Mouse (Mus musculus) heart, adult 2 months (tissue): Measurements from ENCODE around the gene Ttll8. TPM values are rescaled to one million over a fixed set of nuclear protein-coding genes. Genes with fewer than 3 reads are reported as not detected.

ENCODE experiments used
- DNase-seq, 2 experiments: peaks; one replicate each; pipeline ENCODE4 v3.0.0; 2021
- H3K27ac ChIP-seq: fragments of 200-600 bp; 2 replicates; pipeline ENCODE4 v1.8.1; 2022
- H3K27me3 ChIP-seq: fragments of 200-500 bp; 2 replicates; pipeline ENCODE4 v1.6.1; 2012; ENCODE audit warnings: mild to moderate bottlenecking, low read length, inconsistent platforms, mixed read lengths; ENCODE audit not compliant: control insufficient read depth, insufficient read depth
- H3K36me3 ChIP-seq: fragments of 200-500 bp; 2 replicates; pipeline ENCODE4 v1.6.1; 2012; ENCODE audit warnings: low read length, inconsistent platforms; ENCODE audit not compliant: control insufficient read depth, insufficient read depth
- H3K4me1 ChIP-seq: fragments of 200-500 bp; 2 replicates; pipeline ENCODE4 v1.6.1; 2011; ENCODE audit warnings: low read length; ENCODE audit not compliant: control insufficient read depth, insufficient read depth
- H3K4me3 ChIP-seq: fragments of 200-600 bp; 2 replicates; pipeline ENCODE4 v1.8.1; 2022
- H3K79me2 ChIP-seq: fragments of 200-500 bp; replicated peaks from 2 replicates; pipeline ENCODE4 v1.6.1; 2012; ENCODE audit warnings: mild to moderate bottlenecking, inconsistent platforms, low read length, moderate library complexity, mixed read lengths; ENCODE audit not compliant: control insufficient read depth, insufficient read depth
- H3K9ac ChIP-seq: fragments of 200-500 bp; 2 replicates; pipeline ENCODE4 v1.6.1; 2012; ENCODE audit warnings: low read depth, mild to moderate bottlenecking, control low read depth, inconsistent platforms, low read length, mixed read lengths
- CTCF ChIP-seq: fragments of 200-600 bp; IDR thresholded peaks from 2 replicates; pipeline ENCODE4 v1.8.1; 2022; ENCODE audit warnings: antibody characterized with exemption, mild to moderate bottlenecking, moderate library complexity
- EP300 ChIP-seq: fragments of 200-500 bp; IDR thresholded peaks from 2 replicates; pipeline ENCODE4 v1.6.1; 2011; ENCODE audit warnings: low read depth, low read length, control low read depth; ENCODE audit not compliant: insufficient read depth
- POLR2A ChIP-seq: fragments of 200-500 bp; IDR thresholded peaks from 2 replicates; pipeline ENCODE4 v1.6.1; 2011; ENCODE audit warnings: mild to moderate bottlenecking, low read depth, low read length, control low read depth; ENCODE audit not compliant: insufficient read depth
- WGBS: fragments of 180-500 bp; shearing (Covaris S2); methylation state at CpG from one replicate; pipeline ENCODE4 v1.1.7; 2018; 5-methylcytosine and 5-hydroxymethylcytosine counted together
- intact Hi-C: fragments of 180-260 bp; cut with DNase I; formaldehyde crosslinking; loops from one replicate; pipeline ENCODE4 v1.15.1; 2025
- polyA plus RNA-seq: library from polyadenylated mRNA; depleted of rRNA; stranded (reverse); fragments of >200 nt; gene quantifications from 2 replicates; pipeline ENCODE4 v1.2.3, GENCODE M21; 2012
- total RNA-seq, 2 experiments: library from RNA; stranded (reverse); gene quantifications; 2 replicates each; pipeline ENCODE4 v1.2.3; 2021

Gene Ttll8
- total and polyA plus RNA-seq, 3 experiments = 0.18 TPM; not detected in 2

GRCm38 (mm10) chr15:88982534-88983079 lies 28.4 kb upstream of the Ttll8 start, which contains the start of gene Mov10l1:
Gene Mov10l1, plus strand, starts transcription at chr15:88982909.
- Histone ChIP-seq H3K4me1 (no peaks in the 10 kb centered on the region), H3K79me2 (no peaks in the 10 kb centered on the region), H3K36me3 (no peaks in the 10 kb centered on the region), H3K9ac (no peak within 1 kb of the TSS), H3K27ac (no peak within 1 kb of the TSS), H3K27me3 (no peaks in the 10 kb centered on the region), H3K4me3 (no peak within 1 kb of the TSS)
- TF ChIP-seq CTCF (no peak), POLR2A (no peak), EP300 (no peak)
- 90% methylated on average over 31 of the region's 31 CpGs for WGBS
- intact Hi-C loops = no loop called here
- no peak for DNase-seq

- no peaks in the 10 kb centered on the region for H3K4me1 ChIP-seq
- H3K4me3 ChIP-seq = no peak overlapping the region
- intact Hi-C loops = no loop called here
- no peaks in the 10 kb centered on the region for H3K79me2 ChIP-seq
- no peaks in the 10 kb centered on the region for H3K36me3 ChIP-seq
- H3K27me3 ChIP-seq = no peaks in the 10 kb centered on the region
- TF ChIP-seq EP300 = no peak
- TF ChIP-seq POLR2A = no peak
- no peak for TF ChIP-seq CTCF
- DNase-seq = no peak
- H3K27ac ChIP-seq = no peak overlapping the region
- H3K9ac ChIP-seq = no peak overlapping the region
- WGBS = 38% methylated on average over 3 of the region's 3 CpGs
Observed at GRCm38 (mm10) chr15:88979138-88979446, 24.9 kb upstream of the Ttll8 start.

GRCm38 (mm10) chr15:88978281-88979137 lies 24.3 kb upstream of the Ttll8 start, which contains the start of gene Mlc1:
Gene Mlc1, minus strand, starts transcription at chr15:88979007.
- 67% methylated on average over 10 of the region's 10 CpGs for WGBS
- no peak within 1 kb of the TSS for H3K9ac ChIP-seq
- no peaks in the 10 kb centered on the region for H3K79me2 ChIP-seq
- intact Hi-C loops = no loop called here
- TF ChIP-seq CTCF = no peak
- no peak for TF ChIP-seq POLR2A
- H3K27ac ChIP-seq = no peak within 1 kb of the TSS
- DNase-seq = peak in 1 of 2 experiments; percentile 3
- H3K36me3 ChIP-seq = no peaks in the 10 kb centered on the region
- no peaks in the 10 kb centered on the region for H3K27me3 ChIP-seq
- no peaks in the 10 kb centered on the region for H3K4me1 ChIP-seq
- no peak within 1 kb of the TSS for H3K4me3 ChIP-seq

GRCm38 (mm10) chr15:88972300-88972699 lies 18.1 kb upstream of the Ttll8 start:
- 85% methylated on average over 4 of the region's 4 CpGs for WGBS
- no peaks in the 10 kb centered on the region for H3K4me1 ChIP-seq
- no peak overlapping the region for H3K4me3 ChIP-seq
- DNase-seq = no peak
- no peaks in the 10 kb centered on the region for H3K36me3 ChIP-seq
- no peak overlapping the region for H3K27ac ChIP-seq
- intact Hi-C loops = no loop called here
- H3K79me2 ChIP-seq = no peaks in the 10 kb centered on the region
- TF ChIP-seq POLR2A (no peak), CTCF (no peak), EP300 (no peak)
- no peaks in the 10 kb centered on the region for H3K27me3 ChIP-seq
- H3K9ac ChIP-seq = no peak overlapping the region

- Histone ChIP-seq H3K36me3 (no peaks in the 10 kb centered on the region), H3K27me3 (no peaks in the 10 kb centered on the region), H3K79me2 (no peaks in the 10 kb centered on the region), H3K4me3 (no peak overlapping the region), H3K27ac (no peak overlapping the region), H3K4me1 (no peaks in the 10 kb centered on the region), H3K9ac (no peak overlapping the region)
- no peak for TF ChIP-seq POLR2A
- TF ChIP-seq EP300 = no peak
- no peak for TF ChIP-seq CTCF
- intact Hi-C loops = no loop called here
- 88% methylated on average over 2 of the region's 2 CpGs for WGBS
- no peak for DNase-seq
Observed at GRCm38 (mm10) chr15:88964070-88964578, 9.9 kb upstream of the Ttll8 start.

GRCm38 (mm10) chr15:88957522-88957921 lies 3.3 kb upstream of the Ttll8 start:
- intact Hi-C loops = no loop called here
- Histone ChIP-seq H3K27ac (no peak overlapping the region), H3K79me2 (no peaks in the 10 kb centered on the region), H3K9ac (no peak overlapping the region), H3K27me3 (peaks cover 4% of the 10 kb centered on the region; the same call in 1 of the 2 replicates), H3K36me3 (no peaks in the 10 kb centered on the region), H3K4me3 (no peak overlapping the region), H3K4me1 (no peaks in the 10 kb centered on the region)
- no peak for DNase-seq
- WGBS = 88% methylated on average over 4 of the region's 4 CpGs
- TF ChIP-seq EP300 (no peak), CTCF (no peak), POLR2A (no peak)
